Mouse (Mus musculus): ENCODE measurements around the gene Cln5.

Gene Cln5

DNA sequence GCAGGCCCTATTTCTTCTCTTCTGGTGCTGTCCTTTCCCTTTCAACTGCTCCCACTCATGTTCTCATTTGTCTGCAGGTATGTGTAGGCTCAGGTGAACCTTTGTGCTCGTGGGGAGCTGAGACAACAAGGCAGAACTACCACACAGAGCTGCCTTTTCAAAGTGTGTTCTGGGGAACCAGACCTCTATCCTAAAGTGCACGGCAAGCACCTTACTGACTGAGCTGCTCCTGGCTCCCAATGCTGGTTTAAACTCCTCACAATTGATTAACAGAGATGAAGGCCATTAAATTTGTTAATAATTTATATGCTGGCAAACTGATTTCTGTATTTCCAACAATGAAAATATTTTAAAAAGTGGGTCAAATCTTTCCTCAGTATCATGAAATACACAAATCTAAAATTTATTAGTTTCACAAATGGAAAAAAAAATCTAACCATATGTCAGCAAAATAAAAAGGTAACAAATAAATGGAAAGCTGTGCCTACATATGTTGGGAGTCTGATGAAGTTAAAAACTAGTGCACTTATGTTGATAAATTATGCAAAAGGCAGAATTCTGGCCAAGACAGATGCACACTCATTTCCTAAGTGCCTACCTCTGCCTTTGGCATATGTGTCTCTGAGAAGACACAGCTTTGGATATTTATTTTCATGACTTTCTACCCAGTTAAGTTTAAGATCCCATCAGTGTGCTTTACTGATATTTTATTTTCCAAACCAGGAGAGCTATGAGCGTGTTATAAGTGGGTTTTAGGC lies 42.8 kb downstream of the Cln5 start:
- DNase-seq (ENCODE audit: low spot score in 2 of 2) = no peak

- DNase-seq (ENCODE audit: low spot score in 2 of 2) = no peak
Measured at GRCm38 (mm10) chr14:103114994-103115670, 45.1 kb downstream of the Cln5 start.

GRCm38 (mm10) chr14:103125756-103126155 lies 55.7 kb downstream of the Cln5 start:
- DNase-seq (ENCODE audit: low spot score in 2 of 2) = no peak

All from urinary bladder, adult 18-20 months (tissue).